Mouse (Mus musculus): ENCODE measurements around the gene Tbx18. TPM values are rescaled to one million over a fixed set of nuclear protein-coding genes. Genes with fewer than 3 reads are reported as not detected.

Gene Tbx18
- total and polyA plus RNA-seq, 3 experiments: not detected

GRCm38 (mm10) chr9:87734631-87735030 lies 3.6 kb upstream of the Tbx18 start:
- dilution Hi-C loops (cut with MboI; ENCODE audit: extremely low pct_ligation_motif_present, extremely low pct_unique_long_range_greater_than_20kb, low sequenced_read_pairs) (no loop called here), in situ Hi-C loops (cut with MboI; ENCODE audit: low pct_ligation_motif_present, low pct_unique_long_range_greater_than_20kb, low sequenced_read_pairs) (no loop called here)
- H3K4me1 ChIP-seq (ENCODE audit: control insufficient read depth in 1 of 2, insufficient read depth in 2 of 2): no peaks in the 10 kb centered on the region

GRCm38 (mm10) chr9:87733732-87734131 lies 2.7 kb upstream of the Tbx18 start:
- Histone ChIP-seq H3K4me2 (ENCODE audit: insufficient read depth, low read depth, poor library complexity, severe bottlenecking) (no peak overlapping the region), H3K36me3 (replicated peaks in 1 of 2; ENCODE audit: control insufficient read depth in 1 of 2, insufficient read depth in 1 of 2, low read length in 1 of 2) (no peaks in the 10 kb centered on the region), H3K27ac (ENCODE audit: insufficient read depth, low read depth) (no peak overlapping the region), H3K4me3 (replicated peaks in 1 of 3; ENCODE audit: low read depth in 2 of 3, low read length in 2 of 3, poor library complexity in 1 of 3) (no peak overlapping the region), H3K9ac (ENCODE audit: insufficient read depth, low read depth) (no peak overlapping the region), H3K27me3 (replicated peaks) (no peaks in the 10 kb centered on the region), H3K79me2 (replicated peaks; ENCODE audit: control insufficient read depth, extremely low read depth, insufficient read depth, poor library complexity, severe bottlenecking) (no peaks in the 10 kb centered on the region), H3K4me1 (ENCODE audit: control insufficient read depth in 1 of 2, insufficient read depth in 2 of 2) (no peaks in the 10 kb centered on the region), H3K9me3 (replicated peaks; ENCODE audit: low read length) (peaks cover 23% of the 10 kb centered on the region)
- dilution Hi-C loops (cut with MboI; ENCODE audit: extremely low pct_ligation_motif_present, extremely low pct_unique_long_range_greater_than_20kb, low sequenced_read_pairs) (no loop called here), in situ Hi-C loops (cut with MboI; ENCODE audit: low pct_ligation_motif_present, low pct_unique_long_range_greater_than_20kb, low sequenced_read_pairs) (no loop called here)
- no peak for DNase-seq (ENCODE audit: extremely low read depth)
- no peak for TF ChIP-seq JUND (conservative IDR thresholded peaks at IDR 0.05; ENCODE audit: low read depth, low read length)
- no peak for TF ChIP-seq HCFC1 (IDR thresholded peaks at IDR 0.05; ENCODE audit: low read depth, low read length)
- TF ChIP-seq CHD1 (IDR thresholded peaks at IDR 0.05; ENCODE audit: low read depth, low read length): no peak
- TF ChIP-seq E2F4 (IDR thresholded peaks at IDR 0.05; ENCODE audit: insufficient replicate concordance, low read depth, low read length): no peak

More at GRCm38 (mm10) chr9:87734631-87735030, 3.6 kb upstream of the Tbx18 start:
- no peaks in the 10 kb centered on the region for H3K27me3 ChIP-seq (replicated peaks)
- no peak for TF ChIP-seq HCFC1 (IDR thresholded peaks at IDR 0.05; ENCODE audit: low read depth, low read length)
- TF ChIP-seq MXI1 (IDR thresholded peaks at IDR 0.05; ENCODE audit: low read depth, low read length): no peak
- H3K4me3 ChIP-seq (replicated peaks in 1 of 3; ENCODE audit: low read depth in 2 of 3, low read length in 2 of 3, poor library complexity in 1 of 3): no peak overlapping the region
- no peak for DNase-seq (ENCODE audit: extremely low read depth)
- H3K9me3 ChIP-seq (replicated peaks; ENCODE audit: low read length): peaks cover 25% of the 10 kb centered on the region
- H3K4me2 ChIP-seq (ENCODE audit: insufficient read depth, low read depth, poor library complexity, severe bottlenecking): no peak overlapping the region
- no peak overlapping the region for H3K9ac ChIP-seq (ENCODE audit: insufficient read depth, low read depth)
- H3K36me3 ChIP-seq (replicated peaks in 1 of 2; ENCODE audit: control insufficient read depth in 1 of 2, insufficient read depth in 1 of 2, low read length in 1 of 2): no peaks in the 10 kb centered on the region
- H3K79me2 ChIP-seq (replicated peaks; ENCODE audit: control insufficient read depth, extremely low read depth, insufficient read depth, poor library complexity, severe bottlenecking): no peaks in the 10 kb centered on the region
- no peak overlapping the region for H3K27ac ChIP-seq (ENCODE audit: insufficient read depth, low read depth)

GRCm38 (mm10) chr9:87733236-87733630 lies 2.2 kb upstream of the Tbx18 start:
- dilution Hi-C loops (cut with MboI; ENCODE audit: extremely low pct_ligation_motif_present, extremely low pct_unique_long_range_greater_than_20kb, low sequenced_read_pairs): no loop called here
- no peak overlapping the region for H3K27ac ChIP-seq (ENCODE audit: insufficient read depth, low read depth)
- DNase-seq (ENCODE audit: extremely low read depth): no peak

More at GRCm38 (mm10) chr9:87733236-87733630, 2.2 kb upstream of the Tbx18 start:
- Histone ChIP-seq H3K4me1 (ENCODE audit: control insufficient read depth in 1 of 2, insufficient read depth in 2 of 2) (no peaks in the 10 kb centered on the region), H3K4me2 (ENCODE audit: insufficient read depth, low read depth, poor library complexity, severe bottlenecking) (no peak overlapping the region), H3K27me3 (replicated peaks) (no peaks in the 10 kb centered on the region), H3K79me2 (replicated peaks; ENCODE audit: control insufficient read depth, extremely low read depth, insufficient read depth, poor library complexity, severe bottlenecking) (no peaks in the 10 kb centered on the region), H3K9ac (ENCODE audit: insufficient read depth, low read depth) (no peak overlapping the region), H3K4me3 (replicated peaks in 1 of 3; ENCODE audit: low read depth in 2 of 3, low read length in 2 of 3, poor library complexity in 1 of 3) (no peak overlapping the region), H3K36me3 (replicated peaks in 1 of 2; ENCODE audit: control insufficient read depth in 1 of 2, insufficient read depth in 1 of 2, low read length in 1 of 2) (no peaks in the 10 kb centered on the region), H3K9me3 (replicated peaks; ENCODE audit: low read length) (peaks cover 23% of the 10 kb centered on the region)
- in situ Hi-C loops (cut with MboI; ENCODE audit: low pct_ligation_motif_present, low pct_unique_long_range_greater_than_20kb, low sequenced_read_pairs): no loop called here
- TF ChIP-seq NRF1 (IDR thresholded peaks at IDR 0.05; ENCODE audit: low read depth, low read length): no peak
- no peak for TF ChIP-seq GABPA (IDR thresholded peaks at IDR 0.05; ENCODE audit: insufficient replicate concordance, low read depth, low read length)

All from CH12.LX (cell line).